Mouse (Mus musculus) intestine, embryonic 14.5 days (tissue): ENCODE measurements at regions not wholly inside any gene's neighbourhood (a gene's known extent, or its start where the extent isn't known, plus 50 kb on each side); places are given as distances from the start of the nearest gene placed in this dataset.
"Not testable (repeated sequence)": the region's sequence is repeated elsewhere in the genome, so short reads cannot be mapped to it uniquely, and the experiment has no call there.

Experiments
- ATAC-seq: fragments of 200-750 bp; cut with Nextera tagmentation; replicated peaks from 2 replicates; pipeline ENCODE4 v1.8.0; 2017; ENCODE audit warnings: low read depth, moderate number of reproducible peaks, moderate TSS enrichment, moderate library complexity; ENCODE audit not compliant: low FRiP score, low TSS enrichment
- DNase-seq: peaks from one replicate; pipeline ENCODE4 v3.0.0-alpha.2; 2018; ENCODE audit warnings: low spot score
- H3K27ac ChIP-seq: fragments of 300-500 bp; sonication (generic); 2 replicates; pipeline ENCODE4 v1.5.1; 2014; ENCODE audit warnings: low read depth, mild to moderate bottlenecking, control low read depth
- H3K27me3 ChIP-seq: fragments of 300-500 bp; sonication (generic); replicated peaks from 2 replicates; pipeline ENCODE4 v1.6.1; 2014; ENCODE audit warnings: low read length, control low read depth; ENCODE audit not compliant: control insufficient read depth, insufficient read depth
- H3K36me3 ChIP-seq: fragments of 300-500 bp; sonication (generic); 2 replicates; pipeline ENCODE4 v1.6.1; 2014; ENCODE audit warnings: low read length, control low read depth; ENCODE audit not compliant: control insufficient read depth, insufficient read depth
- H3K4me1 ChIP-seq: fragments of 300-500 bp; sonication (generic); replicated peaks from 2 replicates; pipeline ENCODE4 v1.6.1; 2014; ENCODE audit warnings: low read length, control low read depth, mixed read lengths; ENCODE audit not compliant: control insufficient read depth, insufficient read depth
- H3K4me2 ChIP-seq: fragments of 300-500 bp; sonication (generic); 2 replicates; pipeline ENCODE4 v1.6.1; 2014; ENCODE audit warnings: low read length
- H3K4me3 ChIP-seq: fragments of 300-500 bp; sonication (generic); 2 replicates; pipeline ENCODE4 v1.5.1; 2014; ENCODE audit warnings: low read depth, low read length, control low read depth, mixed read lengths
- H3K9ac ChIP-seq: fragments of 300-500 bp; sonication (generic); 2 replicates; pipeline ENCODE4 v1.6.1; 2014; ENCODE audit warnings: mild to moderate bottlenecking, low read length
- H3K9me3 ChIP-seq: fragments of 300-500 bp; sonication (generic); 2 replicates; pipeline ENCODE4 v1.6.1; 2016; ENCODE audit warnings: low read length, control low read depth; ENCODE audit not compliant: control insufficient read depth
- WGBS: fragments of 180-500 bp; shearing (Covaris S2); extraction: QIAGEN DNeasy Blood & Tissue Kit; methylation state at CpG from one replicate; pipeline ENCODE4 v1.1.7; 2014; 5-methylcytosine and 5-hydroxymethylcytosine counted together

DNA sequence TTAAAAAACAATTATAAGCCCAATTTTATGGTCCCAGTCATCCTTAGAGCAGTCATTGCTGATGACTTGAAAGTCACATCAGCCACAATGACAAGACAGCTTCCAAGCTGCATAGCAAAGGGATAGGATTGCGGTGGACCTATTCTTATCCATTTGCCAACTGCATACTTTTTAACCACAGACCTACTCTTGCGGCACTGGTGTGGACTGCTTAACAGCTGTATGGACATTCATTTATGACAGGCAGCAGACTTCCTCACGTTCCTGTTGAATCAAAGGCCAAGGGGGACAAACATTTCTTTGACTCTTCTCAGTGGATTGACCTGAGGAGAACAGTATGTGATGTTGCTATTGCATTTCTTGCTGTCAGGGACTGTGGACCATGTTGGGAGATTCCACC lies 233.5 kb downstream of the Adgrg6 start:
- 71% methylated on average over 3 of the region's 3 CpGs for WGBS

DNA sequence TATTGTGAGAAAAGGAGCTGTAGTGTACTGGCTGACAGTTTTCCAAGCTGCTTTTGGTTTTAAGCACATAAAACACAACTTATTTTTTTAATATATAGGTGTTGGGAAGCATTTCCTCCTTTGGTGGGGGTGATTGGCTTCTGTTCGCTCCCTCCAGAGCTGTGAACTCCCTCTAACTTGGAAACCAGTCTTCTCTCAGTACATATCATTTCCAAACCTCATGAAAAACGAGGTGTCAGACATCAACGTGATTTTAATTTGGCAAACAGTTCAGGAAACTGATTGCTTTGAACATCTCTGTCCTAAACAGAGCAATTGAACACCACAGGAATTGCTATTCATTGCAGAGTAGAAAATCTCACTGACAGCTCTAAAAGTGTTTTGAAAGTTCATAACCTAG lies 238.6 kb downstream of the Adgrg6 start:
- DNase-seq (no peak), ATAC-seq (no peak)
- H3K27me3 ChIP-seq: no peaks in the 10 kb centered on the region
- no peaks in the 10 kb centered on the region for H3K9me3 ChIP-seq
- no peak overlapping the region for H3K27ac ChIP-seq
- no peaks in the 10 kb centered on the region for H3K36me3 ChIP-seq
- WGBS: 65% methylated on average over 3 of the region's 3 CpGs
- H3K9ac ChIP-seq: no peak overlapping the region
- H3K4me1 ChIP-seq: no peaks in the 10 kb centered on the region
- no peak overlapping the region for H3K4me2 ChIP-seq
- H3K4me3 ChIP-seq: no peak overlapping the region

More for the DNA sequence above, 233.5 kb downstream of the Adgrg6 start:
- DNase-seq (no peak), ATAC-seq (no peak)
- H3K9ac ChIP-seq: no peak overlapping the region
- no peak overlapping the region for H3K4me3 ChIP-seq
- H3K4me2 ChIP-seq: no peak overlapping the region
- no peaks in the 10 kb centered on the region for H3K9me3 ChIP-seq
- H3K4me1 ChIP-seq: no peaks in the 10 kb centered on the region
- H3K36me3 ChIP-seq: no peaks in the 10 kb centered on the region
- H3K27me3 ChIP-seq: no peaks in the 10 kb centered on the region
- no peak overlapping the region for H3K27ac ChIP-seq

DNA sequence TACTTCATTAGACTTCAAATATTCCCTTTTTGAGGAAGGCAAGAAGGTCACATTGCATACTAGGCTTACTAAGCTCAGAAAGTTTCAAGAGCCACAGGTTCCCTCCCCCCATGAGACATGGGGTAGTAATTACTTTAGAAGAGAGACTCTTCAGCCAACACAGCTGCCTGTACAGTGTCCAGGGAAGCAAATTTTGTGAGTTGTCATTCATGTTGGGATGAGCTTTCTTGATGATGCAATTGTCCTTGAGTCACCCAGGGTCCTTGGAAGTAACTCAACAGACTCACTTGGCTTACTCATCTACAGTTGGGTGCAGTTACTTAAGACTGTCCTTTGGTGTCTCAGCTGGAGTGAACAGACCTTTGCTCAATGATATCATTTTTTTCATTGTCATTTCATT lies 242.0 kb downstream of the Adgrg6 start:
- DNase-seq (no peak), ATAC-seq (no peak)
- Histone ChIP-seq H3K4me1 (no peaks in the 10 kb centered on the region), H3K9me3 (no peaks in the 10 kb centered on the region), H3K4me3 (no peak overlapping the region), H3K9ac (no peak overlapping the region), H3K27me3 (no peaks in the 10 kb centered on the region), H3K4me2 (no peak overlapping the region), H3K36me3 (no peaks in the 10 kb centered on the region), H3K27ac (no peak overlapping the region)

DNA sequence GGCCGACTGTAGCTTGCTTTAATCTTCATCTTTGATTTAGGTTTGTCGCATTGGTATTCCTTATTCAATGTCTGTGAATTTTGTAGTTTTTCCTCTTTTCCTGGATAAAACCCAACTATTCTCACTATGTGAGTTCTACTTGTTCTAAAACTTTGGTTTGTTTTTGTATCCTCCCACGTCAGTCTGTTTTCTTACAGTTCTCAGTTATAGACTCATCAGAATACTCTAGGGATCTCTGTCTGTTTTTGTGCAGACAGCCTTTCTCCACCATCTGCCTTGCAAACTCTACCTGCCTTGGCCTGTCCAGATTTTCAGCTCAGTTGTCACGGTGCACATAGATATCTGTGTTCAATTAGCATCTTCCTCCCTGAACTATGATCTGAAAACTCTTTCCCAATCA lies 249.3 kb downstream of the Adgrg6 start:
- Histone ChIP-seq H3K9ac (no peak overlapping the region), H3K4me1 (no peaks in the 10 kb centered on the region), H3K27me3 (no peaks in the 10 kb centered on the region), H3K4me3 (no peak overlapping the region), H3K9me3 (no peaks in the 10 kb centered on the region), H3K27ac (no peak overlapping the region), H3K4me2 (no peak overlapping the region), H3K36me3 (no peaks in the 10 kb centered on the region)
- 87% methylated on average over 4 of the region's 4 CpGs for WGBS
- DNase-seq (no peak), ATAC-seq (no peak)

DNA sequence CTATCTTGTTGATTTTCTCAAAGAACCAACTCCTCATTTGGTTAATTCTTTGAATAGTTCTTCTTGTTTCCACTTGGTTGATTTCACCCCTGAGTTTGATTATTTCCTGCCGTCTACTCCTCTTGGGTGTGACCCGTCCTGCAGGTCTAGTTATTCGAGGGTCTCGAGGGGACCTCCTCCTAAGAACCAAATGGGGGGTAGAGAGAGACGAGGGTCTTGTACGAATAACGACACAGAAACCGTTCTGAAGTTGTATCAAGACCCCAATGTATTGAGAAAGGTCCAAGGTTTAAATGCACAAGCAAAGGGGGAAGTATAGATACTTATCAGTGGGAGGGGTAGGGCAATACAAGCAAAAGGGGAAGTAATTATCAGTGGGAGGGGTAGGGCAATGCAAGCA lies 252.8 kb downstream of the Adgrg6 start:
- not testable (repeated sequence) for H3K27me3 ChIP-seq, H3K9me3 ChIP-seq, H3K27ac ChIP-seq, H3K4me1 ChIP-seq, ATAC-seq, DNase-seq, H3K4me3 ChIP-seq, H3K4me2 ChIP-seq, H3K9ac ChIP-seq, H3K36me3 ChIP-seq
- WGBS: 81% methylated on average over 7 of the region's 8 CpGs

DNA sequence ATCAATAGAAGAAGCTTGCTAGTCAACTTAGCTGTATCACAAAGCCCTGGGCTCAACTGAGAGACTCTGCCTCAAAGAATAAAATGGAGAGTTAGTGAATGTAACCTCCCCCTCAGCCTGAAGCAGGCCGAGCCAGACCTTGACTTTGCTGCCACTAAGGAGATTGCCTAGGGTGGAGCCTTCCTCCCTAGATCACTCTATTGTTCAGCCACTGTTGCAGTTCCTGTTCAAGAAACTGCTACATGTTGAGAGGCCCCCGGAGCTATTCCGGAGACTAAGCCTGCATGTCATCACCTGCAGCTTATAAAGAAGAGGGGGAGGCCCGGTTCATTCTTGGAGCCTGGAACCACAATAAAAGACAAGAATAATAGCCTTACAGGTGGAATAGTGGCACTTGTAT lies 257.9 kb downstream of the Adgrg6 start:
- Histone ChIP-seq H3K27ac (no peak overlapping the region), H3K4me2 (no peak overlapping the region), H3K9ac (no peak overlapping the region), H3K9me3 (no peaks in the 10 kb centered on the region), H3K4me3 (no peak overlapping the region), H3K27me3 (no peaks in the 10 kb centered on the region), H3K4me1 (no peaks in the 10 kb centered on the region), H3K36me3 (no peaks in the 10 kb centered on the region)
- 82% methylated on average over 4 of the region's 4 CpGs for WGBS
- ATAC-seq (no peak), DNase-seq (no peak)

DNA sequence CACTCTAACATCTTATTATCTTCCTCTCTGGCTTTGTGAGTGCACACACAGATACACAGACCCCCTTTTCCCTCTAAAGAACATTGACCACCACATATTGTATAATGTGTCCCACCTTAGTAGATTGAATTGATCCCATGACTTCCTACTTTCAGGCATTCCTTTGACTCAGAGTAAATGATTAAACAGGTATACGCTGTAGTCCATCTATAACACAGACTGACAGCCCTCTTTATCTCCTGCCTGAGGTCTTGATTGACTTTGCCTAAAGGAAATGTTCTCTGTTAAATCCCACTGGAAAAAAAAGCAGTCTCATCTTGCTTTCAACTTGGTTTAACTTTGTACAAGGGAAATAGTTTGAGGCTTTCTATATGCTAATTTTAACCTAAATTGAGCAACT lies 268.8 kb downstream of the Adgrg6 start:
- ATAC-seq: no peak
- no peak overlapping the region for H3K4me3 ChIP-seq
- no peak overlapping the region for H3K4me2 ChIP-seq
- H3K27me3 ChIP-seq: no peaks in the 10 kb centered on the region
- WGBS: 70% methylated on average over 1 of the region's 1 CpGs
- H3K36me3 ChIP-seq: no peaks in the 10 kb centered on the region
- DNase-seq: no peak
- no peaks in the 10 kb centered on the region for H3K4me1 ChIP-seq
- no peak overlapping the region for H3K9ac ChIP-seq
- H3K9me3 ChIP-seq: no peaks in the 10 kb centered on the region
- no peak overlapping the region for H3K27ac ChIP-seq

DNA sequence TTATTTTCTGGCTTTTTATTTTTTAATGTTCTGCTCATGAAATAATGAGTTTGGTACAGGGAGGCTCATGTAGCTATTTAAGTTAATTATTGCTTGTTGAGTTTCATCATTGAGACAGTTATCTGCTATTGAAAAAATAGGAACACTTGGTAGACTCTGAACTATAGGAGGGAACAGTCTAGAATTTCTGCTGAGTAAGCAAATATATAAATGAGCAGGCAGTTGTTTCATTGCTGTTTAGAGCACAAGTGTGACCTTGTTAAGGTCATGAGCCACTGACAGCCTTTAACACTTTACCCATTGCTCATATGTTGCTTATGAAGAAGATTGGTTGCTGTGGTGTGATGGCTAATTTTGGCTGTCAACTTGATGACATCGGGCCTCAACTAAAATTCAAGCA lies 270.0 kb downstream of the Adgrg6 start:
- no peak overlapping the region for H3K4me3 ChIP-seq
- H3K27me3 ChIP-seq: no peaks in the 10 kb centered on the region

DNA sequence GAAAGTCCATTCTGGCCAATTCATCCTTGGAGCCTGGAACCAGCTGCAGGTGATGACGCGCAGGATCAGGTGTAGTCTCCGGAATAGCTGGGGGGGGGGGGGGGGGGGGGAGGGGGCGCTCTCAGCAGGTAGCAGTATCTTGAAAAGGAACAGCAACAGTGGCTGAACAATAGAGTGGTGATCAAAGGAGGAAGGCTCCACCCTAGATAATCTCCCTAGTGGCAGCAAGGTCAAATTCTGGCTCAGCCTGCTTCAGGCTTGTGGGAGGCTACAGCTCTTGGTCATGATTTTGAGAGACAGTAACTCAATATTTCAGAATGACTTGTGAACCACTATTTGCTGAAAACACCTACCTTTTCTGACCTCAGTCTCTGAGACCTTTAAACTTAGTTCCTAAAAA lies 275.5 kb downstream of the Adgrg6 start:
- ATAC-seq: no peak
- 31% methylated on average over 2 of the region's 4 CpGs for WGBS
- DNase-seq: no peak
- Histone ChIP-seq H3K9ac (no peak overlapping the region), H3K4me1 (no peaks in the 10 kb centered on the region), H3K4me3 (no peak overlapping the region), H3K27me3 (no peaks in the 10 kb centered on the region), H3K27ac (no peak overlapping the region), H3K4me2 (no peak overlapping the region), H3K36me3 (no peaks in the 10 kb centered on the region), H3K9me3 (no peaks in the 10 kb centered on the region)

More for the DNA sequence above, 270.0 kb downstream of the Adgrg6 start:
- Histone ChIP-seq H3K9ac (no peak overlapping the region), H3K36me3 (no peaks in the 10 kb centered on the region), H3K4me1 (no peaks in the 10 kb centered on the region), H3K4me2 (no peak overlapping the region), H3K27ac (no peak overlapping the region), H3K9me3 (no peaks in the 10 kb centered on the region)
- DNase-seq: no peak
- 98% methylated on average over 1 of the region's 1 CpGs for WGBS
- no peak for ATAC-seq
